20 mouse cellular contexts compared by ENCODE assay signal in the genomic region with DNA sequence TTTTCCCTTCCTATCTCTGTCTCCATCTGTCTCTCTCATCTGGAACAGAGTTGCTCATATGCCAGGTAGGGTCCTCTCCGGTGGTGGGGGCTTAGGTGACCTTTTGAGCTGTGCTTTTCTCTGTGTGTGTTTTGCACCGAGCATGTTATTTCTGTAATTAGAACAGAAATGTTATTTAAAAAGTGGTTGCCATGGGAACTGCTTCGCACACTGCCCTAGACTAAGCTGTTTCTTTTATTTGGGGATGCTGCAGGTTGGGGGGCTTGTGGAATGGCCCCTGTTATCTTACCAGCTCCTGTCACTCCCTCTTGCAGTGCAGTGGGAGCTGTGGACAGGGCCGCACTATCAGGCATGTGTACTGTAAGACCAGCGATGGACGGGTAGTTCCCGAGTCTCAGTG. TPM values are rescaled to one million over a fixed set of nuclear protein-coding genes. Genes with fewer than 3 reads are reported as not detected.
DNase-seq lines count a peak whose midpoint lies in the region; ATAC-seq and TF ChIP-seq lines count a peak whose summit lies in the region.
"Had no signal": no experiment of that assay in that cellular context is flagged by ENCODE, and none has a peak within 500 bp of the region (broad histone marks: within the 10 kb centered on the region; RNA-seq: fewer than 3 reads in every experiment).

No protein-coding gene starts in this region.

- H3K9me3 ChIP-seq in heart, embryonic 10.5 days, result no peaks in the 10 kb centered on the region
- no peaks in the 10 kb centered on the region for H3K9me3 ChIP-seq in lung, embryonic 14.5 days (ENCODE audit: low read depth, low read length)
- no peaks in the 10 kb centered on the region for H3K9me3 ChIP-seq in hindbrain, embryonic 13.5 days
- H3K9me3 ChIP-seq in midbrain, embryonic 13.5 days, result no peaks in the 10 kb centered on the region
- H3K9me3 ChIP-seq: heart, embryonic 13.5 days had no signal

- 55% methylated on average over 7 of the region's 7 CpGs for WGBS in heart, embryonic 10.5 days
- WGBS in lung, embryonic 14.5 days, result 62% methylated on average over 7 of the region's 7 CpGs
- 63% methylated on average over 7 of the region's 7 CpGs for WGBS in hindbrain, embryonic 13.5 days
- WGBS in midbrain, embryonic 13.5 days, result 62% methylated on average over 7 of the region's 7 CpGs

- no peak overlapping the region for H3K9ac ChIP-seq in lung, embryonic 14.5 days
- no peak overlapping the region for H3K9ac ChIP-seq in hindbrain, embryonic 13.5 days
- H3K9ac ChIP-seq in midbrain, embryonic 13.5 days (replicated peaks), result no peak overlapping the region
- H3K9ac ChIP-seq: heart, embryonic 13.5 days had no signal

- peaks cover 18% of the 10 kb centered on the region for H3K4me1 ChIP-seq in heart, embryonic 10.5 days
- H3K4me1 ChIP-seq in lung, embryonic 14.5 days (ENCODE audit: insufficient read depth), result peaks cover 1% of the 10 kb centered on the region; the same call in 1 of the 2 replicates
- H3K4me1 ChIP-seq in hindbrain, embryonic 13.5 days (replicated peaks), result peaks cover under 1% of the 10 kb centered on the region
- H3K4me1 ChIP-seq in midbrain, embryonic 13.5 days (replicated peaks), result peaks cover 11% of the 10 kb centered on the region

- no peak for TF ChIP-seq CTCF in lung, embryonic 14.5 days (IDR thresholded peaks at IDR 0.05; ENCODE audit: low read depth)

- ATAC-seq in lung, embryonic 14.5 days (ENCODE audit: insufficient read depth), result 0 out of 2 replicates have a peak, but pooled peaks have one; percentile 31
- ATAC-seq in hindbrain, embryonic 13.5 days (ENCODE audit: low FRiP score), result 0 out of 2 replicates have a peak, but pooled peaks have one; percentile 36
- 0 out of 2 replicates have a peak, but pooled peaks have one; percentile 6 for ATAC-seq in midbrain, embryonic 13.5 days
- ATAC-seq: Patski had no signal

- H3K27me3 ChIP-seq in heart, embryonic 10.5 days (ENCODE audit: insufficient read depth, poor library complexity, severe bottlenecking), result peaks cover 26% of the 10 kb centered on the region
- H3K27me3 ChIP-seq in lung, embryonic 14.5 days (ENCODE audit: insufficient read depth, low read length), result no peaks in the 10 kb centered on the region
- H3K27me3 ChIP-seq in hindbrain, embryonic 13.5 days, result 0 out of 2 replicates have a peak, but pooled peaks cover 10% of the 10 kb centered on the region
- no peaks in the 10 kb centered on the region for H3K27me3 ChIP-seq in midbrain, embryonic 13.5 days

- H3K36me3 ChIP-seq in heart, embryonic 10.5 days, result peaks cover 20% of the 10 kb centered on the region; the same call in 1 of the 2 replicates
- H3K36me3 ChIP-seq in lung, embryonic 14.5 days (ENCODE audit: insufficient read depth), result no peaks in the 10 kb centered on the region
- H3K36me3 ChIP-seq in hindbrain, embryonic 13.5 days, result no peaks in the 10 kb centered on the region
- no peaks in the 10 kb centered on the region for H3K36me3 ChIP-seq in midbrain, embryonic 13.5 days

- DNase-seq in heart, embryonic 10.5 days (ENCODE audit: low spot score), result no peak
- no peak for DNase-seq in heart, adult 18-20 months
- DNase-seq in lung, embryonic 14.5 days, result no peak
- DNase-seq in lung, postnatal 10 days, result no peak
- no peak for DNase-seq in yolk sac, embryonic 10.5 days (ENCODE audit: low spot score)
- no peak for DNase-seq in spleen, adult 12 weeks (ENCODE audit: low spot score)
- DNase-seq: B cell, adult 2 months; cerebellum, adult 11 months; gastrocnemius, postnatal 14 days; kidney, adult 18-20 months; kidney, postnatal 36 days; lung, adult 2 months had no signal

- H3K4me3 ChIP-seq in heart, embryonic 10.5 days, result no peak overlapping the region
- no peak overlapping the region for H3K4me3 ChIP-seq in lung, embryonic 14.5 days (ENCODE audit: low read depth, low read length)
- no peak overlapping the region for H3K4me3 ChIP-seq in hindbrain, embryonic 13.5 days
- no peak overlapping the region for H3K4me3 ChIP-seq in midbrain, embryonic 13.5 days (replicated peaks)
- H3K4me3 ChIP-seq: heart, embryonic 13.5 days had no signal

- no peak overlapping the region for H3K4me2 ChIP-seq in lung, embryonic 14.5 days
- no peak overlapping the region for H3K4me2 ChIP-seq in hindbrain, embryonic 13.5 days
- no peak overlapping the region for H3K4me2 ChIP-seq in midbrain, embryonic 13.5 days (replicated peaks)
- H3K4me2 ChIP-seq: heart, embryonic 13.5 days had no signal

- H3K27ac ChIP-seq in heart, embryonic 10.5 days, result peak overlapping the region; percentile 42
- H3K27ac ChIP-seq in lung, embryonic 14.5 days (ENCODE audit: low read depth), result no peak overlapping the region
- no peak overlapping the region for H3K27ac ChIP-seq in hindbrain, embryonic 13.5 days
- no peak overlapping the region for H3K27ac ChIP-seq in midbrain, embryonic 13.5 days
- H3K27ac ChIP-seq: heart, embryonic 13.5 days had no signal

RNA-seq across cellular contexts. Expression of a gene that starts 24.4 kb away (rescaled TPM):
- 9.7 and 13.5 TPM in 2 replicates for polyA plus RNA-seq in heart, embryonic 10.5 days (2016; fragmentation: Nextera tagmentation; extraction: Ambion mirVana)
- total RNA-seq in heart, adult 18-20 months (2021), result 10 to 100 TPM in 1 of 2 experiments, 1 to 10 TPM in 1; 4.5 to 10.1 TPM
- 19.2 and 21.0 TPM in 2 replicates for polyA plus RNA-seq in lung, embryonic 14.5 days (2014; fragmentation: Nextera tagmentation; extraction: Ambion mirVana)
- 7.6 and 8.9 TPM in 2 replicates for polyA plus RNA-seq in hindbrain, embryonic 13.5 days (2015; fragmentation: Nextera tagmentation; extraction: Ambion mirVana)
- 6.0 and 6.9 TPM in 2 replicates for polyA plus RNA-seq in midbrain, embryonic 13.5 days (2015; fragmentation: Nextera tagmentation; extraction: Ambion mirVana)
- total RNA-seq: hematopoietic stem cell, adult 5-6 weeks had no signal

RNA-seq across cellular contexts. Expression of a gene that starts 31.6 kb away (rescaled TPM):
- polyA plus RNA-seq in heart, embryonic 10.5 days (2016; fragmentation: Nextera tagmentation; extraction: Ambion mirVana), result 0.09 TPM in 1 of 2 replicates, not detected in the other
- total RNA-seq in heart, adult 18-20 months (2021), result not detected
- polyA plus RNA-seq in lung, embryonic 14.5 days (2014; fragmentation: Nextera tagmentation; extraction: Ambion mirVana), result 0.17 and 0.18 TPM in 2 replicates
- 0.56 and 1.1 TPM in 2 replicates for polyA plus RNA-seq in hindbrain, embryonic 13.5 days (2015; fragmentation: Nextera tagmentation; extraction: Ambion mirVana)
- polyA plus RNA-seq in midbrain, embryonic 13.5 days (2015; fragmentation: Nextera tagmentation; extraction: Ambion mirVana), result not detected in 2 replicates
- total RNA-seq: hematopoietic stem cell, adult 5-6 weeks; liver, adult 2 months had no signal
- polyA plus RNA-seq: liver, adult 2 months; small intestine, adult 2 months; stomach, embryonic 14.5 days had no signal

RNA-seq across cellular contexts. Expression of a gene that starts 38.7 kb away (rescaled TPM):
- polyA plus RNA-seq in heart, embryonic 10.5 days (2016; fragmentation: Nextera tagmentation; extraction: Ambion mirVana), result 0.25 and 0.39 TPM in 2 replicates
- under 1 TPM; 0.37 to 0.39 TPM for total RNA-seq in heart, adult 18-20 months (2021)
- 0.61 and 0.70 TPM in 2 replicates for polyA plus RNA-seq in lung, embryonic 14.5 days (2014; fragmentation: Nextera tagmentation; extraction: Ambion mirVana)
- 2.5 and 2.9 TPM in 2 replicates for polyA plus RNA-seq in hindbrain, embryonic 13.5 days (2015; fragmentation: Nextera tagmentation; extraction: Ambion mirVana)
- polyA plus RNA-seq in midbrain, embryonic 13.5 days (2015; fragmentation: Nextera tagmentation; extraction: Ambion mirVana), result 0.68 and 1.1 TPM in 2 replicates
- total RNA-seq: hematopoietic stem cell, adult 5-6 weeks; liver, adult 2 months had no signal
- polyA plus RNA-seq: liver, adult 2 months; Patski; stomach, embryonic 14.5 days had no signal
